Mouse (Mus musculus) liver, embryonic 14.5 days (tissue): Measurements from ENCODE around the gene Gabrb2. TPM values are rescaled to one million over a fixed set of nuclear protein-coding genes. Genes with fewer than 3 reads are reported as not detected.

Experiments
- ATAC-seq: fragments of 200-750 bp; cut with Nextera tagmentation; 2 replicates; pipeline ENCODE4 v1.8.0; 2017; ENCODE audit warnings: moderate number of reproducible peaks, mild to moderate bottlenecking, moderate library complexity; ENCODE audit not compliant: insufficient read depth
- DNase-seq, 3 experiments: peaks; one replicate each; pipeline ENCODE4 v3.0.0-alpha.2; 2012 to 2013; ENCODE audit warnings: low read depth in 3 of 3, low spot score in 3 of 3
- H3K27ac ChIP-seq: fragments of 300-500 bp; sonication (generic); 2 replicates; pipeline ENCODE4 v1.5.1; 2014; ENCODE audit warnings: moderate library complexity, mild to moderate bottlenecking, control low read depth, inconsistent platforms
- H3K27me3 ChIP-seq: fragments of 300-500 bp; sonication (generic); 2 replicates; pipeline ENCODE4 v1.6.1; 2014; ENCODE audit warnings: mild to moderate bottlenecking, low read length, moderate library complexity; ENCODE audit not compliant: control insufficient read depth, insufficient read depth
- H3K36me3 ChIP-seq: fragments of 300-500 bp; sonication (generic); replicated peaks from 2 replicates; pipeline ENCODE4 v1.6.1; 2014; ENCODE audit warnings: low read depth; ENCODE audit not compliant: control insufficient read depth, insufficient read depth
- H3K4me1 ChIP-seq, 2 experiments: fragments of 200-500 bp in 1 of 2; fragments of 300-500 bp in 1 of 2; sonication (generic) in 1 of 2; replicated peaks; 2 replicates each; pipeline ENCODE4 v1.6.1; 2012 to 2014; ENCODE audit warnings: antibody characterized with exemption in 1 of 2, inconsistent platforms in 1 of 2, low read length in 1 of 2; ENCODE audit not compliant: control insufficient read depth in 2 of 2, insufficient read depth in 2 of 2
- H3K4me2 ChIP-seq: fragments of 300-500 bp; sonication (generic); 2 replicates; pipeline ENCODE4 v1.6.1; 2014; ENCODE audit warnings: low read depth, mild to moderate bottlenecking, control low read depth, moderate library complexity
- H3K4me3 ChIP-seq, 2 experiments: fragments of 200-500 bp in 1 of 2; fragments of 300-500 bp in 1 of 2; sonication (generic) in 1 of 2; 2 replicates each; pipeline ENCODE4 v1.5.1; 2012 to 2014; ENCODE audit warnings: low read depth in 2 of 2, low read length in 2 of 2, mild to moderate bottlenecking in 2 of 2, control low read depth in 1 of 2, inconsistent platforms in 1 of 2, moderate library complexity in 1 of 2; ENCODE audit not compliant: insufficient read depth in 1 of 2
- H3K9ac ChIP-seq: fragments of 300-500 bp; sonication (generic); replicated peaks from 2 replicates; pipeline ENCODE4 v1.6.1; 2014; ENCODE audit warnings: mild to moderate bottlenecking, control low read depth, moderate library complexity
- H3K9me3 ChIP-seq: fragments of 300-500 bp; sonication (generic); 2 replicates; pipeline ENCODE4 v1.6.1; 2016; ENCODE audit warnings: low read length, mixed read lengths; ENCODE audit not compliant: control insufficient read depth
- CTCF ChIP-seq: IDR thresholded peaks from 2 replicates; pipeline ENCODE4 v1.5.1; 2016; ENCODE audit warnings: antibody characterized with exemption, low read depth, control low read depth
- EP300 ChIP-seq: IDR thresholded peaks from 2 replicates; pipeline ENCODE4 v1.6.1; 2016; ENCODE audit warnings: antibody characterized with exemption, low read depth
- whole genome bisulfite sequencing: fragments of 180-500 bp; shearing (Covaris S2); extraction: QIAGEN DNeasy Blood & Tissue Kit; methylation state at CpG from one replicate; pipeline ENCODE4 v1.1.7; 2014; ENCODE audit not compliant: insufficient replicate concordance; 5-methylcytosine and 5-hydroxymethylcytosine counted together
- polyA plus RNA-seq, 2 experiments: library from polyadenylated mRNA; depleted of rRNA in 1 of 2; stranded (reverse) in 1 of 2; unstranded in 1 of 2; fragments of >200 nt; fragmentation: Nextera tagmentation in 1 of 2; extraction: Ambion mirVana in 1 of 2; gene quantifications; 2 replicates each; pipeline versions ENCODE4 v1.2.1 to v1.2.3; 2012 to 2014

Gabrb2 gene
- polyA plus RNA-seq, 2 experiments, result 0.02 to 0.03 TPM

GRCm38 (mm10) chr11:42419791-42420633 is 455 bp downstream of the Gabrb2 start:
- no peak overlapping the region for H3K27ac ChIP-seq
- H3K4me1 ChIP-seq, result no peaks in the 10 kb centered on the region
- no peak for ATAC-seq
- H3K9me3 ChIP-seq, result no peaks in the 10 kb centered on the region
- no peak overlapping the region for H3K9ac ChIP-seq
- peak overlapping the region in 1 of 2 experiments; percentile 21; a peak in 1 of 4 replicates for H3K4me3 ChIP-seq
- DNase-seq, result no peak
- no peaks in the 10 kb centered on the region for H3K27me3 ChIP-seq
- under 1% methylated on average over 38 of the region's 40 CpGs for WGBS
- H3K4me2 ChIP-seq, result peak overlapping the region; percentile 44
- TF ChIP-seq CTCF, result no peak
- TF ChIP-seq EP300, result no peak
- H3K36me3 ChIP-seq, result no peaks in the 10 kb centered on the region

DNA sequence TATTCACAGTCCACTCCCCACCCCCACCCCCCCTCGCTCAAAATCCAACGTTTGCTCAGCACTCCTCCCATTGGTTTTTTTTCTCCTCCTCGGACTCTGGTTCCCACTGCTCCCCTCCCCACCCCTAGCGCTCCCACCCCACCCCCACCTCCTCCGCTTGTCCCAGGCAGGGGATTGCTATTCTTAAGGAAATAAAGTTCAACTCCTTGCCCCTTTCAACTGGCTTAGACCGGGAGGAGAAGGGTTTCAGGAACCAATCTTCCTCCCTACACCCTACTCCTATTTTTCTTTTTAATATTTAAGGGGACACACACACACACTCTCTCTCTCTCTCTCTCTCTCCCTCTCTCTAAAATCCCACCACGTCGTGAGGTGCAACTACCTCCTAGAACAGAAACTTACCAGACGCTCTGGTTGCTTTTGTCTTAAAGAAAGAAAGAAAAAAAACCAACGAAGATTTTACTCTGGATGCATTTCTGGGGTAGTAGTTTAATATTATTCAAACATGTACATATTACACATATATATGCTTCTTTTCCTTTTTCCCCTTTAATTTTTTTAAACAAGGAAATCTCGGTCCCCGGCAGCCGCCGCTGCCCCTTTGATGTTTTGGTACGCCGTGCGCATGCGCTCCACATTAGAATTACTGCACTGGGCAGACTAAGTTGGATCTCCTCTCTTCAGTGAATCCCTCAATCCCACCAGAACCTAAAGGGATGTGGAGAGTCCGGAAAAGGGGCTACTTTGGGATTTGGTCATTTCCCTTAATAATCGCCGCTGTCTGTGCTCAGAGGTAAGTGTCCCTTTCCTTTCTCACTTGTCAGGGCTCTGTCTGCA is 1.3 kb downstream of the Gabrb2 start:
- no peaks in the 10 kb centered on the region for H3K27me3 ChIP-seq
- DNase-seq (no peak), ATAC-seq (no peak)
- H3K4me2 ChIP-seq, result peak overlapping the region; percentile 44
- 2% methylated on average over 21 of the region's 21 CpGs for WGBS
- no peaks in the 10 kb centered on the region for H3K36me3 ChIP-seq
- no peak overlapping the region for H3K4me3 ChIP-seq
- H3K9me3 ChIP-seq, result no peaks in the 10 kb centered on the region
- no peak overlapping the region for H3K9ac ChIP-seq
- no peak overlapping the region for H3K27ac ChIP-seq
- TF ChIP-seq CTCF (no peak), EP300 (no peak)
- H3K4me1 ChIP-seq, result no peaks in the 10 kb centered on the region

DNA sequence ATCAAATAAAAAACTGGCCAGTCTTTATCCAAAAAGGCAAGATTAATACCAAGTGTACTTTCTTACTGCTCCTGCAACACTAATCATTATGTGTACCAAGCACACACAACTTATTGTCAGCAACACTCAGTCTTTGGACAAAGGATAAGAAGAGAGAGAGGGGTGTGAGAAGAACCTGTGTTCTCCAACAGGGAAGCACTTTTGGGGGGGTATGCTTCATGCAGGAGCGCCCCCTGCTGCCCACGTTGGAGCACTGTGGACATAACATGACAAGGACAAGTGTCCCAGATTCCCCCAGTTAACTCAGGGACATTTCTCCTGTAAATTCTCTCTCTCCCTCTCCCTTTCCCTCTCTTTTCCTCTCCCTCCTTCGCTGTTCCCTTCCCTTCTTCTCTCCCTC is 3.7 kb downstream of the Gabrb2 start:
- DNase-seq (no peak), ATAC-seq (no peak)
- Histone ChIP-seq H3K4me1 (no peaks in the 10 kb centered on the region), H3K27me3 (no peaks in the 10 kb centered on the region), H3K27ac (no peak overlapping the region), H3K9me3 (no peaks in the 10 kb centered on the region), H3K4me3 (no peak overlapping the region), H3K9ac (no peak overlapping the region), H3K4me2 (no peak overlapping the region), H3K36me3 (no peaks in the 10 kb centered on the region)
- TF ChIP-seq CTCF (peak; percentile 56), EP300 (no peak)
- WGBS, result 0% methylated on average over 3 of the region's 3 CpGs

GRCm38 (mm10) chr11:42431495-42431894 is 11.9 kb downstream of the Gabrb2 start:
- Histone ChIP-seq H3K9ac (no peak overlapping the region), H3K36me3 (no peaks in the 10 kb centered on the region), H3K4me3 (no peak overlapping the region), H3K27ac (no peak overlapping the region), H3K4me1 (no peaks in the 10 kb centered on the region), H3K27me3 (no peaks in the 10 kb centered on the region), H3K9me3 (no peaks in the 10 kb centered on the region), H3K4me2 (no peak overlapping the region)
- ATAC-seq, result no peak
- DNase-seq, result no peak
- TF ChIP-seq EP300 (no peak), CTCF (no peak)

DNA sequence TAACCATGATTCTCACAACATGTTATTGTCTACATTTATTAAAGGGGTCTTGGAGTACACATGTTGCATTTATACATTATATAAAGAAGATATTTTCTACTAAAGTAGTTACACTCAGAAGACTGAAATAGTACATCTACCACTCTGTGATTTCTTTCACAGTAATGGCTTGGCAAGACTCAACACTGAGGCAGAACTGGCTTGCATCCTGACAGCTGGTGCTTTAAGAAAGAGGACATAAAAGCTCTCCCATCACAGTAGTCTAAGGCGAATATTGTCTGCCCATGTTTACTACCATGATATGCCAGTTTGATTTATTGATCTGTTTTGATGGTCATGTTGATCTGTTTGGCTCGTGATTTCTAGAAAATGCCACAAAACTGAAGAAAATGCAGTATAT is 19.4 kb downstream of the Gabrb2 start:
- H3K4me2 ChIP-seq, result no peak overlapping the region
- no peaks in the 10 kb centered on the region for H3K27me3 ChIP-seq
- WGBS, result 44% methylated on average over 2 of the region's 2 CpGs
- ATAC-seq (no peak), DNase-seq (no peak)
- H3K9me3 ChIP-seq, result no peaks in the 10 kb centered on the region
- H3K36me3 ChIP-seq, result no peaks in the 10 kb centered on the region
- no peak overlapping the region for H3K9ac ChIP-seq
- no peak for TF ChIP-seq CTCF
- TF ChIP-seq EP300, result no peak
- no peak overlapping the region for H3K4me3 ChIP-seq
- H3K27ac ChIP-seq, result no peak overlapping the region
- no peaks in the 10 kb centered on the region for H3K4me1 ChIP-seq
